Mouse (Mus musculus) skeletal muscle tissue, adult 2 months (tissue): ENCODE data around the gene Kcnk4.
A peak's percentile ranks its signal among the peaks of the same experiment; 100 is the strongest.

ENCODE experiments used
- DNase-seq: peaks from one replicate; pipeline ENCODE4 v3.0.0-alpha.2; 2012; ENCODE audit warnings: low read depth, low spot score

Kcnk4 gene

GRCm38 (mm10) chr19:6937541-6938465 is 3.5 kb upstream of the Kcnk4 start:
- no peak for DNase-seq

- DNase-seq = no peak
Measured at GRCm38 (mm10) chr19:6936299-6936698, 2.0 kb upstream of the Kcnk4 start.

GRCm38 (mm10) chr19:6933436-6934194 is 700 bp downstream of the Kcnk4 start:
- no peak for DNase-seq

GRCm38 (mm10) chr19:6933102-6933435 is 1.2 kb downstream of the Kcnk4 start:
- no peak for DNase-seq

DNA sequence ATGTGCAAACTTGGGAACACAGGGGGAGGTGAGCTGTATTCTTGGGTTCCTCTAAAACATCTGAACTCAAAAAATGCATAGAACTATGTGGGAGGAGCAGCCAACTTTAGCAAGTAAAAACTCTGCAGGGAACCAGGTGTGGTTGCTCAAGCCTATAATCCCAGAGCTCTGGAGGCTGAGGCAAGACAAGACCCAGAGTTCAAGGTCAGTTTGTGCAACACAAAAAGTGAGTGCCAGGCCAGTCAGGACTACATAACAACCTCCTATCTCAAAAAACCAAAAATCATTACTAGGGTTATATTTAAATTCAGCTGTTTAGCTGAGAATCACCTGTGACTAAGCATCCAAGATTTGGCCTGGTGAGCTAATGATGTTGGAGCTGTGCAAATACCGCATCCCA is 2.3 kb downstream of the Kcnk4 start:
- DNase-seq = no peak

GRCm38 (mm10) chr19:6931002-6931401 is 3.3 kb downstream of the Kcnk4 start:
- no peak for DNase-seq

DNA sequence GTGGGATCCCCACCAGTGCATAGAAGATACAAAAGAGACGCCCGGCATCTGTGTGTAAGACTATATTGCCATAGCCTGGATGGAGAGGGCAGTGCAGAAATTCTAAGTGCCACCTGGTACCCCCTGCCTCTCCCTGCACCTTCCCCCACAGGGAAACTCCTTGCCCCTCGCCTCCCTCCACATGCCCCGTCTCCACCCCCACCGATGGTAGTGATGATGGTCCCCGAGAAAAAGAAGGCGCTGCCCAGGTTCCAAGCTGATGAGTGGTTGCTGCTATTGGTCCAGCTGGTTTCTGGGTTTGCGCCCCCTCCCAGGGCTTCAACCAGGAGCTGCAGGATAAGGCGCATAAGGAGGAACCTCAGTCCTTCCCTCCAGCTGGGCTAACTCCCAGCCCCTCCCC is 6.2 kb downstream of the Kcnk4 start:
- no peak for DNase-seq

GRCm38 (mm10) chr19:6926559-6927255 is 7.6 kb downstream of the Kcnk4 start:
- DNase-seq = no peak

- DNase-seq = no peak
Measured at GRCm38 (mm10) chr19:6925611-6926329, 8.5 kb downstream of the Kcnk4 start.

DNA sequence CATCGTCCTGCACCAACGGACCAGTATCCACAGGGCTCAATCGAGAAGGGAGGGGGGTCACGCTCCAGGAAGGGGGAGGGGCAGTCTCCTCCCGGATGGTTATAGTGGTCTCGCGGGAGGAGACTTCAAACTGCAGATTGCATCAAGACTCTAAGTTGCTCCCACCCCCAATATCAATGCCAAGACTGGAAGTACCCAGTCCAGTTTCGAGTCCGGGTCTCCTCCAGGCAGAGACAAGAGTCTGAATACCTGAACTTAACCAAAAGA is 9.1 kb downstream of the Kcnk4 start, which contains the start of gene Catsperz:
Gene Catsperz, minus strand, starts transcription at position 74 of the 267 bp plus-strand sequence.
- DNase-seq = no peak

- DNase-seq = no peak
Measured at GRCm38 (mm10) chr19:6924461-6925306, 9.6 kb downstream of the Kcnk4 start.

DNA sequence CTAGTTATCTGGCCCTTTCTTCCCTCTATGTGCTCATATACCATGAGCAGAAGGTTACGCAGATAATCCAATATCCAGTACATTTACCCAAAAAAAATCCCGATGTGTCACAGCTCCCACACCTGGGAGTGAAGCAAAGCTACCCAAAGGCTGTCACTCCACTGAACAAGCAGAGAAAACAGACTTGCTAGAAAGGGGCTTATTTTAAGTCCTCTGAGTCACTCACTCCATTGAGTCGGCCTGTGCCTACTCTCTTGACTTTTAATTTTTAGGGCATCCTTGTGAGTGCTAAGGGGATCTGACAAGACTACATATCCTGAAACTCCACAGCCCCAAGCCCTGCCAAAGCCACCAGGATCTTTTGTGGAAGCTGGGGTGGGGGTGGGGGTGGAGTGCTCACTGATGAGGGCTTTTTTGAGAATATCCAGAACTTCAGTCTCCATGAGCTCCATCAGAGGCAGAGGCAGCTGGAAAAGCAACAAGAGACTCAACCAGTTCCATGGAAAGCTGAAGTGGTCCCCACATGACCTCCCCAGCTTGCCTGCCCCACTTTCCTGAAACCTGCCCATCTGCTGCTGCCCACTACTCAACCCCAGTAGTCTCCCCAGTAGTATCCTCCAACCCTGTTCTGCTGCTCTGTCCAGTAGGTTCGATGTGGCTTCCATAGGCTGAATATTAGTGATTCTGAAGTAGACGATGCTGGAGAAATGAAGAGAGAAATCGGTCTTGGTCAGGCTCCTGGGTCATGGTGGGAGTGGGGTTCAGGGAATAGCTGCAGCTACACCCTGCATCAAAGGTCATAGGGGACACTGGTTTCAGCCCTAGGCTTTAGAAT is 11.2 kb downstream of the Kcnk4 start:
- no peak for DNase-seq

DNA sequence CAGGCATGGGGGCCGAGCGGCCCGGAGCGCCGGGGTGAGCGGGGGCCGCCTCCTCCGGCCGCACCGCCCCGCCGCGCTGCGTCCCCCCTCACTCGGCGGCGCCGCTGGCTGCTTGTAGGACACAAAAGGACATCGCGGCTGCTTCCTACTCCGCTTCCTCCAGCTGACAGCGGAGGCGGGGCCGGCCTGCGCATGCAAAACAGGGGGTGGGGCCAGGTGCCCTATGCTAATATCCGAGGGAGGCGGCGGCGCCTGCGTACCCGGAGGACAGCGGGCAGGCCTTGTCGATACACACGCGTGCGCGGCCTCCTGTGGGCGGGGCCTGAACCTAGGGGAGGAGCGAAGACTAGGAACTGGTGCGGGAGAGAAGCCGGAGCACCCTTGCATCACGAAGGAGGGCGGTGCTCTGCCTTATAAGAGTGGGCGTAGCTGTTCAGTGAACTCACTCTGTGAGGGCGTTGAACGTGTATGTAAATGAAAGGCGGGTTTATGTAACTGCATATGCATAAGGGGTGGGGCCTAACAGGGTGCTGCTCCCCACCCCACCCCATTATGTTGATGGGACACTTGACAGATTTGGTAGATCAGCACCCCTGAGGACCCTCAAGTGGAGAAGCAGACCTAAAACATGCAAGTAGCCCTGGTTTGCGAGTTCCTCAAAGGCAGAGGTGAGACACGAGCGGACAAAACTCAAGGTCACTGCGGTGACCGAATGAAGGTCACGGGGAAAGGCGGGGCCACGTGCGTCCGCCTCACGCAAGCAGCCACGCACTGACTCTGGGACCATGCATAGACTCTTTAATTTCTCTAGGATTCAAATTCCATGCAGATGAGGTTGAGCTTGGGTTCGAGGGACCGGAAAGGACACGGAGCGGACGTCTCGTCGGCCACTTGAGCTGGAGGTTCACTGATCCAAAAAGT is 12.4 kb downstream of the Kcnk4 start, which contains the start of gene Esrra:
Gene Esrra, minus strand, starts transcription at position 167 of the 921 bp plus-strand sequence.
- DNase-seq = peak; percentile 100

GRCm38 (mm10) chr19:6920741-6921636 is 13.3 kb downstream of the Kcnk4 start:
- peak; percentile 59 for DNase-seq

- DNase-seq = peak; percentile 55
Measured at GRCm38 (mm10) chr19:6919876-6920740, 14.2 kb downstream of the Kcnk4 start.

- DNase-seq = no peak
Measured at GRCm38 (mm10) chr19:6919431-6919830, 14.9 kb downstream of the Kcnk4 start.

- no peak for DNase-seq
Measured at GRCm38 (mm10) chr19:6918321-6918720, 16.0 kb downstream of the Kcnk4 start.
